Mouse (Mus musculus) kidney, postnatal 0 days (tissue): ENCODE measurements around the gene Tmod1. TPM values are rescaled to one million over a fixed set of nuclear protein-coding genes. Genes with fewer than 3 reads are reported as not detected.

Experiments
- ATAC-seq: fragments of 200-750 bp; cut with Nextera tagmentation; replicated peaks from 2 replicates; pipeline ENCODE4 v1.8.0; 2017; ENCODE audit warnings: low read depth, moderate number of reproducible peaks, moderate TSS enrichment, moderate library complexity; ENCODE audit not compliant: low FRiP score
- DNase-seq: peaks from one replicate; pipeline ENCODE4 v3.0.0-alpha.2; 2016; ENCODE audit warnings: low spot score
- H3K27ac ChIP-seq: fragments of 300-500 bp; sonication (generic); 2 replicates; pipeline ENCODE4 v1.5.1; 2014; ENCODE audit warnings: mild to moderate bottlenecking
- H3K27me3 ChIP-seq: fragments of 300-500 bp; sonication (generic); 2 replicates; pipeline ENCODE4 v1.6.1; 2014; ENCODE audit warnings: low read length, mixed read lengths; ENCODE audit not compliant: insufficient read depth
- H3K36me3 ChIP-seq: fragments of 300-500 bp; sonication (generic); 2 replicates; pipeline ENCODE4 v1.6.1; 2014; ENCODE audit warnings: low read length, mixed read lengths; ENCODE audit not compliant: insufficient read depth
- H3K4me1 ChIP-seq: fragments of 300-500 bp; sonication (generic); replicated peaks from 2 replicates; pipeline ENCODE4 v1.6.1; 2014; ENCODE audit warnings: antibody characterized with exemption, low read length, mixed read lengths; ENCODE audit not compliant: insufficient read depth
- H3K4me2 ChIP-seq: fragments of 300-500 bp; sonication (generic); 2 replicates; pipeline ENCODE4 v1.6.1; 2014; ENCODE audit warnings: mild to moderate bottlenecking, low read length, moderate library complexity, mixed read lengths
- H3K4me3 ChIP-seq: fragments of 300-500 bp; sonication (generic); replicated peaks from 2 replicates; pipeline ENCODE4 v1.5.1; 2014; ENCODE audit warnings: low read depth, low read length
- H3K9ac ChIP-seq: fragments of 300-500 bp; sonication (generic); 2 replicates; pipeline ENCODE4 v1.6.1; 2014; ENCODE audit warnings: low read depth, low read length
- H3K9me3 ChIP-seq: fragments of 300-500 bp; sonication (generic); replicated peaks from 2 replicates; pipeline ENCODE4 v1.6.1; 2016; ENCODE audit warnings: low read length, inconsistent platforms, mixed read lengths
- CTCF ChIP-seq: IDR thresholded peaks from 2 replicates; pipeline ENCODE4 v1.5.1; 2016; ENCODE audit warnings: antibody characterized with exemption, low read depth, mild to moderate bottlenecking, moderate library complexity
- WGBS: fragments of 180-500 bp; shearing (Covaris S2); extraction: QIAGEN DNeasy Blood & Tissue Kit; methylation state at CpG from one replicate; pipeline ENCODE4 v1.1.7; 2014; 5-methylcytosine and 5-hydroxymethylcytosine counted together
- polyA plus RNA-seq: library from polyadenylated mRNA; unstranded; fragments of >200 nt; fragmentation: Nextera tagmentation; extraction: Ambion mirVana; gene quantifications from 2 replicates; pipeline ENCODE4 v1.2.1, GENCODE M21; 2015

The Tmod1 gene
- 5.5 and 6.5 TPM in 2 replicates for polyA plus RNA-seq

DNA sequence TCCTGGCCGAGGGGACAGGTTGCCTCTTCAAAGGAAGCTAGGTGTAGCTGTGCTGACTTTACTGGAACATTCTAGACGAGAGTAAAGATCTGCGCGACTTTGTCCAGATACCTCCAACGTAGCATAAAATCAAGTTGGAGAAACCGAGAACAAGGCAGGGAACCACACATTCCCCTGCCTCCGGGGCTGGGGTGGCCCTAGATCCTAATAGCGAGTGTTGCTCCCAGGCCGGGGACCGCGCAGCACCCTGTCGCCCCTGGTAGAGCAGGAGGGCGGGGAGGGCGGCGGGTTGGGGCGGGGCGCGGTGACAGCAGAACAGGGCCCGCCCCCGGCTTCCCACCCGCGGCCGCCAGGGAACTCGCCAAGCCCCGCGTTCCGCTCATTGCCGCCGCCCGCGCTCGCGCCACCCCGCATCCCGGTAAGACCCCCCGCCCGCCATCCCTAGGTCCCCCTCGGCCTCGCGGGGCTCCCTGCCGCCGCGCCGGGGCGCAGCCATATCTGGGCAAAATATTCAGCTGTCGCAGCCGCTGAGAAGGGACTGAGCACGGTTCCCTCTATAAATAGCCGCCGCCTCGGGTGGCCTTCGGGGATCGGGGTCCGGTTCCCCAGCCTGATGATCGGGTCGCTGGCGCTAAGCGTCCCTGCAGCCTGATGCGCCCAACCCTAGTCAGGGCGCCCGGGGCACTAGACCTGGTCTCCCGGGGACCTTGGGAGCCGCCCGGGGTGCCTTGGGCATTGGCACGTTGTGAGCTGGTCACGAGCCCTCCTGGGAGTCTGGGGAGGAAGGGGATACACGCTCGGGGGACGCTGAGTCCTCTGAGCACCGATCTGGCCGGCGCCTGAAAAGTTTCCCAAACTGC, at the start of gene Tmod1:
Tmod1 (plus strand) TSS at position 44 of the 860 bp plus-strand sequence.
- H3K9me3 ChIP-seq, result no peaks in the 10 kb centered on the region
- TF ChIP-seq CTCF, result no peak
- no peaks in the 10 kb centered on the region for H3K4me1 ChIP-seq
- H3K27ac ChIP-seq, result no peak within 1 kb of the TSS
- ATAC-seq (0 out of 2 replicates have a peak, but pooled peaks have one; percentile 26), DNase-seq (peak; percentile 59)
- peak within 1 kb of the TSS; percentile 61 for H3K4me2 ChIP-seq
- H3K27me3 ChIP-seq, result peaks cover 8% of the 10 kb centered on the region; the same call in 1 of the 2 replicates
- peak within 1 kb of the TSS; percentile 31; the same call in 1 of the 2 replicates for H3K9ac ChIP-seq
- H3K4me3 ChIP-seq, result peak within 1 kb of the TSS; percentile 39
- under 1% methylated on average over 70 of the region's 72 CpGs for WGBS
- H3K36me3 ChIP-seq, result no peaks in the 10 kb centered on the region

GRCm38 (mm10) chr4:45990427-45991135, 48.2 kb upstream of the Tmod1 start:
- no peak overlapping the region for H3K27ac ChIP-seq
- H3K27me3 ChIP-seq, result no peaks in the 10 kb centered on the region
- no peak overlapping the region for H3K4me3 ChIP-seq
- H3K9ac ChIP-seq, result no peak overlapping the region
- no peaks in the 10 kb centered on the region for H3K4me1 ChIP-seq
- WGBS, result 34% methylated on average over 6 of the region's 6 CpGs
- ATAC-seq (no peak), DNase-seq (peak; percentile 33)
- TF ChIP-seq CTCF, result no peak
- 0 out of 2 replicates have a peak, but pooled peaks cover 13% of the 10 kb centered on the region for H3K36me3 ChIP-seq
- H3K4me2 ChIP-seq, result no peak overlapping the region
- H3K9me3 ChIP-seq, result no peaks in the 10 kb centered on the region

GRCm38 (mm10) chr4:45998536-45998935, 40.2 kb upstream of the Tmod1 start:
- peaks cover 21% of the 10 kb centered on the region for H3K36me3 ChIP-seq
- no peak for TF ChIP-seq CTCF
- ATAC-seq (no peak), DNase-seq (no peak)
- no peak overlapping the region for H3K4me2 ChIP-seq
- WGBS, result 81% methylated on average over 4 of the region's 4 CpGs
- H3K27me3 ChIP-seq, result no peaks in the 10 kb centered on the region
- no peak overlapping the region for H3K27ac ChIP-seq
- H3K4me3 ChIP-seq, result no peak overlapping the region
- no peaks in the 10 kb centered on the region for H3K4me1 ChIP-seq
- no peak overlapping the region for H3K9ac ChIP-seq
- no peaks in the 10 kb centered on the region for H3K9me3 ChIP-seq

GRCm38 (mm10) chr4:46008142-46008793, 30.5 kb upstream of the Tmod1 start:
- DNase-seq, result peak; percentile 36
- Histone ChIP-seq H3K4me1 (no peaks in the 10 kb centered on the region), H3K36me3 (peaks cover 31% of the 10 kb centered on the region), H3K4me3 (no peak overlapping the region), H3K27me3 (no peaks in the 10 kb centered on the region), H3K9me3 (no peaks in the 10 kb centered on the region), H3K4me2 (no peak overlapping the region), H3K27ac (no peak overlapping the region; the same call in 1 of the 2 replicates), H3K9ac (no peak overlapping the region)
- peak; percentile 24; the same call in 1 of the 2 replicates for TF ChIP-seq CTCF
- 77% methylated on average over 5 of the region's 5 CpGs for WGBS
- ATAC-seq, result no peak

DNA sequence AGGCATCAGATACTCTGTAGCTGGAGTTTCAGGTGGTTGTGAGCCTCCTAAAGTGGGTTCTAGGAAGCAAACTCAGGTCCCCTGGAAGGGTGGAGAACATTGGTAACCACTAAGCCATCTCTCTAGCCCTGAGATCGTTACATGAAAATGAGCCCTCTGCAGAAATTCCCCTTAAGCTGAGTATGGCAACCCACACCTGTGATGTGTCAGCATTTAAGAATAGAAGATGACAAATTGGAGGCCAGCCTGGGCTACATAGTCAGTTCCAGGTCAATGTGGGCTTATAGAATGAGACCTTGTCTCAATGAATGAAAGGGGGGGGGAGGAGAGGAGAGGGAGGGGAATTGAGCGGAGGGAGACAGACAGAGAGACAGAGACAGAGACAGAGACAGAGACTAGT, 27.0 kb upstream of the Tmod1 start:
- ATAC-seq (no peak), DNase-seq (no peak)
- 86% methylated on average over 2 of the region's 2 CpGs for WGBS
- H3K9me3 ChIP-seq, result no peaks in the 10 kb centered on the region
- peaks cover 19% of the 10 kb centered on the region for H3K36me3 ChIP-seq
- no peak for TF ChIP-seq CTCF
- no peaks in the 10 kb centered on the region for H3K27me3 ChIP-seq
- H3K4me3 ChIP-seq, result no peak overlapping the region
- H3K27ac ChIP-seq, result no peak overlapping the region
- H3K4me1 ChIP-seq, result no peaks in the 10 kb centered on the region
- H3K9ac ChIP-seq, result no peak overlapping the region
- no peak overlapping the region for H3K4me2 ChIP-seq

GRCm38 (mm10) chr4:46015605-46016004, 23.1 kb upstream of the Tmod1 start:
- H3K36me3 ChIP-seq, result peaks cover 21% of the 10 kb centered on the region; the same call in 1 of the 2 replicates
- ATAC-seq (no peak), DNase-seq (no peak)
- H3K4me1 ChIP-seq, result no peaks in the 10 kb centered on the region
- H3K27me3 ChIP-seq, result no peaks in the 10 kb centered on the region
- no peak overlapping the region for H3K4me2 ChIP-seq
- TF ChIP-seq CTCF, result no peak
- 91% methylated on average over 1 of the region's 1 CpGs for WGBS
- no peaks in the 10 kb centered on the region for H3K9me3 ChIP-seq
- no peak overlapping the region for H3K4me3 ChIP-seq
- H3K27ac ChIP-seq, result no peak overlapping the region
- no peak overlapping the region for H3K9ac ChIP-seq
